Mouse (Mus musculus): ENCODE data around the gene Hs2st1.

GRCm38 (mm10) chr3:144548186-144548845 is 21.7 kb downstream of the Hs2st1 start:
- TF ChIP-seq CTCF (conservative IDR thresholded peaks at IDR 0.05; ENCODE audit: insufficient read depth, insufficient read length, low read depth, low read length) (no peak), POLR2A (IDR thresholded peaks at IDR 0.05; ENCODE audit: low read depth, low read length) (no peak)

All from kidney, adult 2 months (tissue).